Mouse (Mus musculus) hindbrain, embryonic 15.5 days (tissue): ENCODE measurements around the gene Myo15. TPM values are rescaled to one million over a fixed set of nuclear protein-coding genes. Genes with fewer than 3 reads are reported as not detected.
"Not testable (repeated sequence)": the region's sequence is repeated elsewhere in the genome, so short reads cannot be mapped to it uniquely, and the experiment has no call there.

Experiments
- ATAC-seq: fragments of 200-750 bp; cut with Nextera tagmentation; 2 replicates; pipeline ENCODE4 v1.8.0; 2017; ENCODE audit warnings: low read depth, moderate number of reproducible peaks, moderate TSS enrichment; ENCODE audit not compliant: low FRiP score
- H3K27ac ChIP-seq: fragments of 300-500 bp; sonication (generic); replicated peaks from 2 replicates; pipeline ENCODE4 v1.5.1; 2015; ENCODE audit warnings: mild to moderate bottlenecking, inconsistent platforms
- H3K27me3 ChIP-seq: fragments of 300-500 bp; sonication (generic); 2 replicates; pipeline ENCODE4 v1.6.1; 2015; ENCODE audit warnings: control low read depth, inconsistent platforms
- H3K36me3 ChIP-seq: fragments of 300-500 bp; sonication (generic); 2 replicates; pipeline ENCODE4 v1.6.1; 2015; ENCODE audit warnings: control low read depth, inconsistent platforms
- H3K4me1 ChIP-seq: fragments of 300-500 bp; sonication (generic); replicated peaks from 2 replicates; pipeline ENCODE4 v1.6.1; 2015; ENCODE audit warnings: control low read depth, inconsistent platforms
- H3K4me2 ChIP-seq: fragments of 300-500 bp; sonication (generic); 2 replicates; pipeline ENCODE4 v1.6.1; 2015; ENCODE audit warnings: moderate library complexity, mild to moderate bottlenecking, inconsistent platforms
- H3K4me3 ChIP-seq: fragments of 300-500 bp; sonication (generic); 2 replicates; pipeline ENCODE4 v1.5.1; 2015; ENCODE audit warnings: mild to moderate bottlenecking, inconsistent platforms
- H3K9ac ChIP-seq: fragments of 300-500 bp; sonication (generic); 2 replicates; pipeline ENCODE4 v1.6.1; 2015; ENCODE audit warnings: inconsistent platforms
- H3K9me3 ChIP-seq: fragments of 300-500 bp; sonication (generic); 2 replicates; pipeline ENCODE4 v1.6.1; 2016; ENCODE audit warnings: control low read depth, inconsistent platforms
- WGBS: fragments of 180-500 bp; shearing (Covaris S2); methylation state at CpG from one replicate; pipeline ENCODE4 v1.1.7; 2015; 5-methylcytosine and 5-hydroxymethylcytosine counted together
- polyA plus RNA-seq: library from polyadenylated mRNA; unstranded; fragments of >200 nt; fragmentation: Nextera tagmentation; extraction: Ambion mirVana; gene quantifications from 2 replicates; pipeline ENCODE4 v1.2.1, GENCODE M21; 2015

Myo15 gene
- 0.19 and 0.22 TPM in 2 replicates for polyA plus RNA-seq

DNA sequence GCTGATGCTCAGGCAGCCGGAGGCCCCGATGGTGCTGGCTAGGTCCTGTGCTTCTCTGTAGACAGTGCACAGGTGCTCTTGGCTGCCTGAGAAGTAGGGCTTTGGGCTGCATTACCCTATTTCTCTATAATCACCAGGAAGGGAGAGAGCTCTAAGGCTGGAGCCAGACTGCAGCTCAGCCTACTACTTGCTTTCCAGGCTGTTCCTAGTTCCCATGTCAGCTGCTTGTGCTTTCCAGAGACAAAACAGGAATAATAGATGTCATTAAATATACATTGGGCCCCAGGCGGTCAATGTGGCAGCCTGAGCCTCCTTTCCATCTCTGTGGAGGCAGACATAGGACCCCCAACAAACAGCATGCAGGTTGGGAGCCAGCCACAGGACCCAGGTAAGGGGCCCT lies at the start of gene Myo15:
Gene Myo15, plus strand, starts transcription at position 301 of the 400 bp plus-strand sequence.
- Histone ChIP-seq H3K9ac (no peak within 1 kb of the TSS), H3K9me3 (no peaks in the 10 kb centered on the region), H3K27me3 (no peaks in the 10 kb centered on the region), H3K4me2 (no peak within 1 kb of the TSS), H3K36me3 (peaks cover 48% of the 10 kb centered on the region), H3K27ac (no peak within 1 kb of the TSS), H3K4me1 (no peaks in the 10 kb centered on the region), H3K4me3 (no peak within 1 kb of the TSS)
- no peak for ATAC-seq
- 82% methylated on average over 3 of the region's 3 CpGs for WGBS

DNA sequence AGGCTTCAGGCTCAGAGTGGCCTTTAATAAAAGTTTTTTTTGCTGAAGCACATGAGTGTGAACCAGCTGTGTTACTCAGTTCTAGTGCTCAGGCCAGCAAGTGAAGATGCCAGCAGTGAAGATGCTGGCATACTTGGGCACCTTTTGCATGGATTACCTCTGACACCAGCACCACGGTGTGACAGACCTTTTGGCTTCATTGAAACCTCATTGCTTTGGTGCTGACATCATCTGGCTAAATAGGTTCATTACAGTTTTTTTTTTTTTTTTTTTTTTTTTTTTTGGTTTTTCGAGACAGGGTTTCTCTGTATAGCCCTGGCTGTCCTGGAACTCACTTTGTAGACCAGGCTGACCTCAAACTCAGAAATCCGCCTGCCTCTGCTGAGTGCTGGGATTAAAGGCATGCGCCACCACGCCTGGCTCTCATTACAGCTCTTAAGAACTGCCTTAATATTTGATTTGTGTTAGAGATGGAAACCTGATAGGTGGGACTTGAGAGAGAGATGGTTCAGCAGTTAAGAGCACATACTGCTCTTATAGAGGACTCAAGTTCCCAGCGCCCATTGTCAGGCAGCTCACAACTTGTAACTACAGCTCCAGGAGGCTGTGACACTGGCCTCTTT lies 47.0 kb upstream of the Myo15 start:
- no peak for ATAC-seq
- no peak overlapping the region for H3K4me2 ChIP-seq
- H3K27ac ChIP-seq: no peak overlapping the region
- no peak overlapping the region for H3K9ac ChIP-seq
- H3K36me3 ChIP-seq: no peaks in the 10 kb centered on the region
- no peaks in the 10 kb centered on the region for H3K27me3 ChIP-seq
- peaks cover 20% of the 10 kb centered on the region for H3K4me1 ChIP-seq
- H3K9me3 ChIP-seq: no peaks in the 10 kb centered on the region
- 62% methylated on average over 6 of the region's 6 CpGs for WGBS
- H3K4me3 ChIP-seq: no peak overlapping the region

DNA sequence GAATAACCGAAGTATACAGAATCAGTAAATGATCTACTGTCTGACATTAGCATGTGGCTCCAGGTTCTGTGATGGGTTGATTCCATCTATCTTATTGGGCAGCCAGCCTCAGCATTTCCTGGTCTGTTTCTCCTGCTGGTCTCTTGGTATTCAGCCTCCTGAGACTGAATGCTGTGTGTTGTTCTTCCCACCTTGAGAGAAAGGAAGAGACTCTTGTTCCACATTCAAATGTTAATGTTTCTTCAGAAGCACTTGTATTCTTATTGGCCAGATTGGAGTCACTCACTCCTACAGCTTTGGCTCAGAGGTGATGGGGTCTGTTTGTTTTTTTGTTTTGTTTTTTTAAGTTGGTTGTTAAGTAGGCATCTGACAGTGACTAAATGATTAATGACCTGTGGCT lies 46.1 kb upstream of the Myo15 start:
- H3K4me3 ChIP-seq: no peak overlapping the region
- H3K27me3 ChIP-seq: no peaks in the 10 kb centered on the region
- H3K36me3 ChIP-seq: peaks cover 8% of the 10 kb centered on the region; the same call in 1 of the 2 replicates
- peaks cover 18% of the 10 kb centered on the region for H3K4me1 ChIP-seq
- ATAC-seq: no peak
- no peaks in the 10 kb centered on the region for H3K9me3 ChIP-seq
- no peak overlapping the region for H3K4me2 ChIP-seq
- no peak overlapping the region for H3K27ac ChIP-seq
- H3K9ac ChIP-seq: no peak overlapping the region
- 32% methylated on average over 1 of the region's 1 CpGs for WGBS

DNA sequence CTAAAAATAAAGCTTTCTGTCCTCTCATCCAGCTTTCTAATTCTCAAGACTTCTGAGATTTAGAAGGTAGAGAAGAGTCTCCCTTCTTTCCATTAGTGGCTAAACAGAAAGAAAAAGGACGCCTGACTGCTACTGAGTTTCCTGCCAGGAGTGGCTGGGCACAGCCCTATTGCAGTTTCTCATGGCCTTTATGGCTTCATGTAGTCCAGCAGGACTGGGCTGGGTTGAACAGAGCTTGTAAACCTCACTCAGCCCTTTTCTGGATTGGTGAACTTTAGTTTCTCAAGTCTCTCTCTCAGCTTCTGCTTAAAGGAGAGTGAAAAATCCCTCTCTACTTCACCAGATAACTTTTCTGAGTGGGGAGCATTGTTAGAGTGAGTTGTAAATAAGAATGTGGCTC lies 42.7 kb upstream of the Myo15 start:
- Histone ChIP-seq H3K9ac (no peak overlapping the region), H3K4me1 (no peaks in the 10 kb centered on the region), H3K27ac (no peak overlapping the region), H3K9me3 (no peaks in the 10 kb centered on the region), H3K27me3 (no peaks in the 10 kb centered on the region), H3K4me2 (no peak overlapping the region), H3K36me3 (peaks cover 15% of the 10 kb centered on the region), H3K4me3 (no peak overlapping the region)
- WGBS: 81% methylated on average over 1 of the region's 1 CpGs
- ATAC-seq: no peak

DNA sequence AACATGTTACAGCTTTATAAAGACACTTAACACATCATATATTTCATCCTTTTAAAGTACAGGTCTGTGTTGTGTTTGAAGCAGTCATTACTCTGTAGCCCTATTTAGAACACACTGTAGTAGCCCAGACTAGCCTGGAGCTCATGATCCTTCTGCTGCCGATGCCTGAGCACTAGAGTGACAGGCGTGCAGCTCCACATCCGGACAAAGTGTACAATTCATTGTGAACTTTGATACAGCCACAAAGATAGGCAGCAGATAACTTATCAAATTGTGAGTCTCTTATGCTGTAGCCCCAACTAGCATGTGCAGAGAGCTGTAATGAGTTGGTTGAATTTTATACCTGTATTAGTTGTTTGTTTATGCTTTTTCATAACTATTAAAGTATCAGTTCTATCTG lies 41.5 kb upstream of the Myo15 start:
- peaks cover 20% of the 10 kb centered on the region for H3K36me3 ChIP-seq
- WGBS: 94% methylated on average over 3 of the region's 3 CpGs

DNA sequence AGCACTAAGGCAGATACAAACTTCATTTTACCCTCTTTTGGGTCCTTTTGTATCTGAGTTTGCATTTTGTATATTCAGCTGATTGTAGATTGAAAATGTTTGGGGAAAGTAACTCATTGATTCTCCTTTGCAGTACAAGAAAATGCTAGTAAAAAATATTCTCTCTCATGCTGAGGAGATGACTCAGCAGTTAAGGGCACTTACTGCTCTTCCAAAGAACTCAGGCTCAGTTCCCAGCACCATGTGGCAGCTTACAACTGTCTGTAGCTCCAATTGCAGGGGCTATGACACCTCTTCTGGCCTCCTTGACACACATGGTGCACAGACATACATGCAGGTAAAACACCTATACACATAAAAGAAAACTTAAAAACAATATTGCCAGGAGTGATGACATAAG lies 35.6 kb upstream of the Myo15 start:
- Histone ChIP-seq H3K36me3 (peaks cover 49% of the 10 kb centered on the region), H3K27me3 (no peaks in the 10 kb centered on the region), H3K4me1 (no peaks in the 10 kb centered on the region), H3K9ac (no peak overlapping the region), H3K4me3 (no peak overlapping the region), H3K27ac (no peak overlapping the region), H3K4me2 (no peak overlapping the region), H3K9me3 (no peaks in the 10 kb centered on the region)
- no peak for ATAC-seq

More for the DNA sequence above, 41.5 kb upstream of the Myo15 start:
- Histone ChIP-seq H3K27me3 (no peaks in the 10 kb centered on the region), H3K27ac (no peak overlapping the region), H3K9ac (no peak overlapping the region), H3K4me1 (no peaks in the 10 kb centered on the region), H3K9me3 (no peaks in the 10 kb centered on the region), H3K4me2 (no peak overlapping the region), H3K4me3 (no peak overlapping the region)
- ATAC-seq: no peak

DNA sequence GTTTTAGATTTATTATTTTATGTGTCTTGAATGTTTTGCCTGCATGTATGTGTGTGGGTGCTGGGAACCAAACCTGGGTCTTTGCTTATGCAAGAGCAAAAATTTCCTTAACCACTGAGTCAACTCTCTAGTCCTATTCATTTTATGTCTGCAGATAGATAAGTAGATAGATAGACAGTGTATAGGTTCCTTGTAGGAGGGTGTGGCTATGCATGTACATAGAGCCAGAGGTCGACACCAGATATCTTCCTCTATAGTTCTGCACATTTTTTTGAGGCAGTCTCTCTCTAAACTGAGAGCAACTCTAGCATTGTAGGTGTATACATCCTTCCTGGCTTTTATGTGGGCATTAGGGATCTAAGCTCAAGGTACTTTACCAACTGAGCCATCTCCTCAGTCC lies 34.0 kb upstream of the Myo15 start:
- H3K9ac ChIP-seq: no peak overlapping the region
- H3K27ac ChIP-seq: no peak overlapping the region
- ATAC-seq: no peak
- no peak overlapping the region for H3K4me3 ChIP-seq
- H3K4me2 ChIP-seq: no peak overlapping the region
- WGBS: 97% methylated on average over 1 of the region's 1 CpGs
- peaks cover 52% of the 10 kb centered on the region for H3K36me3 ChIP-seq
- H3K4me1 ChIP-seq: no peaks in the 10 kb centered on the region
- no peaks in the 10 kb centered on the region for H3K9me3 ChIP-seq
- H3K27me3 ChIP-seq: no peaks in the 10 kb centered on the region

DNA sequence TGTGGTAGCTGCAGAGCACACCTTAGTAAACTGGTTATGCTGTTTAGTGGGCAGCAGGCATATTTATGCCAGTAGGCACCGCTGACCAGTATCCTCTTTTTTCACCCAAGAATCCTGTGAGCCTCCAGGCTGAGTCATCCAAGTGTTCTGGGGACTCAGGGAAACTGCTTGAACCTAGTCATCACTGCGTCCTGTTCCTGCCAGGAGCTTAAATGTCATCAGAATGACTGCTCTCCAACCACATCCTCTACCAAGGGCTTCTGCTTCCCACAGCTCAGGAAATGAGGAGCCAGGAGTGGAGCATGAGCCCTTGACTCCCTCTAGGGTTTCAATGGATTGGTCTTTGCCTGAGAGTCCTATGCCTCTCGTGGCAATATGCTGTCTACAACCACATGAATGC lies 32.5 kb upstream of the Myo15 start:
- no peak overlapping the region for H3K9ac ChIP-seq
- no peak for ATAC-seq
- 90% methylated on average over 3 of the region's 3 CpGs for WGBS
- no peak overlapping the region for H3K4me2 ChIP-seq
- H3K27me3 ChIP-seq: no peaks in the 10 kb centered on the region
- H3K36me3 ChIP-seq: peaks cover 63% of the 10 kb centered on the region
- H3K9me3 ChIP-seq: no peaks in the 10 kb centered on the region
- no peaks in the 10 kb centered on the region for H3K4me1 ChIP-seq
- H3K27ac ChIP-seq: no peak overlapping the region
- H3K4me3 ChIP-seq: no peak overlapping the region

DNA sequence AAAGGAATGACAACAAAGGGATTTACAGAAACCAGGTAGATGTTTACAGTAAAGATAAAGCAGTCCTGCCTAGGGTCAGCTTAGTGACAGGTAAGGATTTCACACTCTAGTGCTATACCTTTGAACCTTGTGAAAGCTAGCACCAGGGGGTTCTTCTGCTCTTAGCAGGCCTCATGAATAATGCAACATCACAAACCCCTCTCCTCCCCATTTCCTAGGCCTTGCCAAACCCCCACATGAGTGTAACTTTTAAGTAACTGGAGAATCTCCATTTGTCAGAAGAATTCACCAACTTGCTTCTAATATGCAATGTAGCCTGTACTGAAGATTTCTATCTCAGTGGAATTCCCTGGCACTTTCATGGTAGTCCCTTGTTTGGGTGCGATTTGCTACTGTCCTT lies 29.5 kb upstream of the Myo15 start:
- H3K36me3 ChIP-seq: peaks cover 68% of the 10 kb centered on the region
- not testable (repeated sequence) for H3K9ac ChIP-seq

DNA sequence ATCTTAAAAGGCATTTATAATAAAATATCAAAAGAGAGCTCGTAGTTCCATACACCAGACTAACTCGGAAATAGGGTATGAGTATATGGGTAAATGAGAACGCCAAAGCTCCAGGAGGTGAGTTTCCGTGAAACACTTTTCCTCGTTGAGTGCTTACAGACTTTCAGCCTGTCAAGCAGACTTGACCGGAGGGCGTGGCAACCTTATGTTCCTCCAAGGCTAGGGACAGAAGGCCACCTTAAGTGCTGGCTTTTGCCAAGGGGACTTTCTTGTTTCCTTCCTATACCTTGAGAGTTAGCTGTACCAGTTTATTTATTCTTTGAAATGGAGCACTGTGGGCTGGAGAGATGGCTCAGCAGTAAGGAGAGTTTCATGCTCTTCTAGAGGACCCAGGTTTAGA lies 29.0 kb upstream of the Myo15 start:
- H3K9ac ChIP-seq: no peak overlapping the region
- H3K4me3 ChIP-seq: no peak overlapping the region
- no peaks in the 10 kb centered on the region for H3K27me3 ChIP-seq
- H3K36me3 ChIP-seq: peaks cover 62% of the 10 kb centered on the region
- H3K27ac ChIP-seq: no peak overlapping the region
- ATAC-seq: no peak
- WGBS: 44% methylated on average over 7 of the region's 7 CpGs
- H3K4me2 ChIP-seq: no peak overlapping the region
- H3K9me3 ChIP-seq: no peaks in the 10 kb centered on the region
- no peaks in the 10 kb centered on the region for H3K4me1 ChIP-seq

More for the DNA sequence above, 29.5 kb upstream of the Myo15 start:
- not testable (repeated sequence) for H3K9me3 ChIP-seq, H3K4me2 ChIP-seq, ATAC-seq, H3K4me3 ChIP-seq, H3K4me1 ChIP-seq, H3K27ac ChIP-seq, H3K27me3 ChIP-seq
- 17% methylated on average over 1 of the region's 1 CpGs for WGBS

DNA sequence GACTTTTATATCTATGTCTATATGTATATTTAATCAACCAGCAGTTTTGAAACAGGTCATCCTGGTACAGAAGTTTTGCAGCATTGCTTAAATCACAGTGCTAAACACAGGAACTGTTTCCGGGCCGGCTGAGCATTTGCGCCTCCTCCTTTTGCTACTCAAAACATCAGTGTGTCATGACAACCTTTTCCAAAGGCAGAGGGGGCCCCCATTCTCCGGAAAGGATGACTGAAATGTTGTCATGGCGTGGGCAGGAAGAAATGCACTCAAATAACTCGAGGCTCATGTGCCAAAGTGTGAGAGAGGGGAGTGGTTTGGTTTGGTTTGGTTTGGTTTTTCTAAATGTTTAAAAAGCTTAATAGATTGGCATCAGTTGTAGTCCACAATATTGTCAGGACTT lies 26.2 kb upstream of the Myo15 start:
- WGBS: 89% methylated on average over 6 of the region's 6 CpGs
- H3K9me3 ChIP-seq: no peaks in the 10 kb centered on the region
- no peak overlapping the region for H3K27ac ChIP-seq
- H3K4me1 ChIP-seq: no peaks in the 10 kb centered on the region
- peaks cover 47% of the 10 kb centered on the region for H3K36me3 ChIP-seq
- H3K27me3 ChIP-seq: no peaks in the 10 kb centered on the region
- no peak overlapping the region for H3K4me2 ChIP-seq
- no peak for ATAC-seq
- H3K9ac ChIP-seq: no peak overlapping the region
- H3K4me3 ChIP-seq: no peak overlapping the region

DNA sequence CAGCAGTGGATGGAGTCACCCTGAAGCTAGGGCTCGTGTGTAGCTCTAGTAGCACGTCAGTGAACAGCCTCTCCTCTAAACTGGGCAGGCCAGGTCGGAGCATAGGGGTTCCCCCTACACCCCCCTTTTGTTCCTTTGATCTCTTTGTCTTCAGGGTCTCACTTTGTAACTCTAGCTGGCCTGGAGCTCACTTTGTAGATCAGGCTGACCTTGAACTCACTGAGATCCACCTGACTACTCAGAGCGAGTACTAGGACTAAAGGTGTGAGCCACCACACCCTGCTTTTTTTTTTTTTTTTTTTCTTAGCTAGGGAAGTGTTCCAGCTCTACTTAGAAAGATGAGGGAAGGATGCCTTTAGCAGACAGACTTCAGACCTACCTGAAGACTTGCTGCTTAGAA lies 25.1 kb upstream of the Myo15 start:
- no peak for ATAC-seq
- peaks cover 37% of the 10 kb centered on the region for H3K36me3 ChIP-seq
- H3K9me3 ChIP-seq: no peaks in the 10 kb centered on the region
- no peaks in the 10 kb centered on the region for H3K4me1 ChIP-seq
- no peaks in the 10 kb centered on the region for H3K27me3 ChIP-seq
- H3K27ac ChIP-seq: no peak overlapping the region
- H3K4me2 ChIP-seq: no peak overlapping the region
- WGBS: 84% methylated on average over 4 of the region's 4 CpGs
- no peak overlapping the region for H3K9ac ChIP-seq
- no peak overlapping the region for H3K4me3 ChIP-seq

DNA sequence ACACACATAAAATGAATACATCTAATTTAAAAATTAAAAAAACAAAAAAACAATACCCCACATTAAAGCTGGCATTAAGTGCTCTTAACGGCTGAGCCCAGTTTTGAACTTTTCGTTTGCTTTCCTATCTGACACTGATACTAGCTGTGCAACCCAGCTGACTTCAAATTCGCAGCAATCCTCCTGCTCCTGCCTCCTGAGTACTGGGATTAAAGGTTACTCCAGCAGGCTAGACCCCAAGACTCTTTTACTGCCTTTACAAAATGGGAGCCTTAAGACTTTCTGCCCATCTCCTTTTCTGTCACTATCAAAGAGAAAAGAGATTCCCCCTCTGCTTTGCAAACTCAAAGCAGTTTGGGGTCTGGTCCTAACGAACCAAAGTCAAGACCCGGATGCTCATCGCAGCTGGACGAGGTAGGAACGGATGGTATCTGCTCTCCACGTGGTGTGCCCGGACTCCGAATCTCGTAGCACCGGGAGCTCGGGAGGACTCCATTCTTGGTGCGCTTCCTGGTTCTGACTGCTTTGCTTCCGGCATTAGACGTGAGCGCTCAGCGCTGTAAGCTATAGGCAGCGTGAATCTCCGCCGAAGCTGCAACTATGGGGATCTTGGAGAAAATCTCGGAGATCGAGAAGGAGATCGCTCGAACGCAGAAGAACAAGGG lies 14.9 kb upstream of the Myo15 start, which contains the start of gene Drg2:
Gene Drg2, plus strand, starts transcription at position 512 of the 665 bp plus-strand sequence.
- peak within 1 kb of the TSS; percentile 69 for H3K27ac ChIP-seq
- ATAC-seq: peak; percentile 94
- peaks cover 29% of the 10 kb centered on the region for H3K36me3 ChIP-seq
- H3K4me3 ChIP-seq: peak within 1 kb of the TSS; percentile 73
- H3K9ac ChIP-seq: peak within 1 kb of the TSS; percentile 74
- H3K4me1 ChIP-seq: peaks cover 17% of the 10 kb centered on the region
- no peaks in the 10 kb centered on the region for H3K9me3 ChIP-seq
- peak within 1 kb of the TSS; percentile 85 for H3K4me2 ChIP-seq
- 5% methylated on average over 27 of the region's 27 CpGs for WGBS
- no peaks in the 10 kb centered on the region for H3K27me3 ChIP-seq
